Mouse (Mus musculus): ENCODE results near the gene Ece1.

GRCm38 (mm10) chr4:137936134-137936533 lies 74.1 kb downstream of the Ece1 start:
- TF ChIP-seq EP300 (IDR thresholded peaks at IDR 0.05; ENCODE audit: low read depth) (no peak), CTCF (IDR thresholded peaks at IDR 0.05; ENCODE audit: low read depth) (no peak)
